ENCODE assay signal across 12 mouse cellular contexts in the genomic region with DNA sequence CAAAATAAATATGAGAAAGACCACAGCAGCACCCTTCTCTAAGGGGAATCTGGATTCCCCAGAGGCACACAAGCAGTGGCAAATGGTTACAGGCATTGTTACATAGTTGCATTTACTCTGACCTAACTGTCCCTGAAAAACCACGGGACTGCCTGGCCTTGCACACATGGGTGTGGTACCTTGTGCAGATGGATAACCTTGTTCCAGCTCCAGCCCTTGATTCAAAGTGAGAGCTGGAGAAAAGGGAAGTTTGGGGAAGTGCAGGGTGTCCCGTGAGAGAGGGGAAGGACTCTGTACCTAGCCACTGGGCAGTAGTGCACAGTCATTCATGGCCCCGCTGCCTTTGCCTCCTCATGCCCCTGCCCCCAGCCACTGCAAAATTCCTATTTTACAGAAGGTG. TPM values are rescaled to one million over a fixed set of nuclear protein-coding genes. Genes with fewer than 3 reads are reported as not detected.
DNase-seq lines count a peak whose midpoint lies in the region; ATAC-seq and TF ChIP-seq lines count a peak whose summit lies in the region.
"Had no signal": no experiment of that assay in that cellular context is flagged by ENCODE, and none has a peak within 500 bp of the region (broad histone marks: within the 10 kb centered on the region; RNA-seq: fewer than 3 reads in every experiment).

No protein-coding gene starts in this region.

- no peaks in the 10 kb centered on the region for H3K9me3 ChIP-seq in kidney, postnatal 0 days (replicated peaks; ENCODE audit: low read length)

- H3K4me2 ChIP-seq in kidney, postnatal 0 days (ENCODE audit: low read length) = peak overlapping the region; percentile 77

- no peaks in the 10 kb centered on the region for H3K36me3 ChIP-seq in kidney, postnatal 0 days (ENCODE audit: insufficient read depth, low read length)

- H3K27me3 ChIP-seq in kidney, postnatal 0 days (ENCODE audit: insufficient read depth, low read length) = peaks cover 4% of the 10 kb centered on the region; the same call in 1 of the 2 replicates
- H3K27me3 ChIP-seq: Patski had no signal

- peak overlapping the region; percentile 47; the same call in 1 of the 2 replicates for H3K27ac ChIP-seq in kidney, postnatal 0 days
- peak overlapping the region; percentile 53; the same call in 1 of the 2 replicates for H3K27ac ChIP-seq in brown adipose tissue, adult 24 weeks (replicated peaks; ENCODE audit: low read depth, low read length)

- 42% methylated on average over 3 of the region's 3 CpGs for WGBS in kidney, postnatal 0 days

- no peak for DNase-seq in kidney, postnatal 0 days (ENCODE audit: low spot score)
- DNase-seq in kidney, postnatal 10 days = no peak
- DNase-seq in layer of hippocampus, postnatal 25 days (ENCODE audit: extremely low spot score in 1 of 2, low spot score in 1 of 2) = no peak
- DNase-seq in ovary, adult 18-20 months (ENCODE audit: low spot score) = no peak
- no peak for DNase-seq in left cerebral cortex, adult 11 months (ENCODE audit: low spot score)
- DNase-seq: cerebellum, adult 9-10 months; kidney, adult 18-20 months; midbrain, embryonic 14.5 days had no signal

- H3K4me3 ChIP-seq in kidney, postnatal 0 days (replicated peaks; ENCODE audit: low read depth, low read length) = no peak overlapping the region
- peak overlapping the region; percentile 17; the same call in 1 of the 2 replicates for H3K4me3 ChIP-seq in brown adipose tissue, adult 24 weeks (ENCODE audit: insufficient read depth, low read depth, low read length)

- peaks cover 41% of the 10 kb centered on the region for H3K4me1 ChIP-seq in kidney, postnatal 0 days (replicated peaks; ENCODE audit: insufficient read depth, low read length)
- H3K4me1 ChIP-seq in brown adipose tissue, adult 24 weeks (ENCODE audit: control insufficient read depth, insufficient read depth, insufficient read length, low read length) = peaks cover 43% of the 10 kb centered on the region

- ATAC-seq in kidney, postnatal 0 days (replicated peaks; ENCODE audit: low FRiP score, low read depth) = no peak
- ATAC-seq in granulocyte monocyte progenitor cell, adult 5-6 weeks (replicated peaks; ENCODE audit: poor library complexity, severe bottlenecking) = peak; percentile 53
- ATAC-seq in megakaryocyte, adult 5-6 weeks (ENCODE audit: poor library complexity, severe bottlenecking) = peak; percentile 52

- no peak for TF ChIP-seq CTCF in kidney, postnatal 0 days (IDR thresholded peaks at IDR 0.05; ENCODE audit: low read depth)

- no peak overlapping the region for H3K9ac ChIP-seq in kidney, postnatal 0 days (ENCODE audit: low read depth, low read length)

RNA-seq across cellular contexts. Expression of a gene that starts 2.4 kb away (rescaled TPM):
- 116 and 133 TPM in 2 replicates for polyA plus RNA-seq in kidney, postnatal 0 days (2015; fragmentation: Nextera tagmentation; extraction: Ambion mirVana)
- 17.9 and 18.3 TPM in 2 replicates for polyA plus RNA-seq in brown adipose tissue, adult 24 weeks (2012; ENCODE audit: insufficient read depth, insufficient read length, missing spikeins)
- 10.1 and 15.3 TPM in 2 replicates for total RNA-seq in granulocyte monocyte progenitor cell, adult 5-6 weeks (2014; fragmentation: Nextera tagmentation)
- 15.6 and 21.7 TPM in 2 replicates for total RNA-seq in granulocyte monocyte progenitor cell, adult 5-6 weeks (2017)
- total RNA-seq in megakaryocyte, adult 5-6 weeks (2015) = 321 and 326 TPM in 2 replicates
- 505 and 532 TPM in 2 replicates for total RNA-seq in megakaryocyte, adult 5-6 weeks (2017)
- 1 to 10 TPM; 3.1 to 3.8 TPM for total RNA-seq in layer of hippocampus, postnatal 25 days (2021)

Comparison
In these comparisons a context has a peak if more than half of its experiments do, and no peak if none do; other contexts are left out.
1. RNA of a gene that starts 2.4 kb away (total RNA-seq): 321 to 532 TPM in megakaryocyte, adult 5-6 weeks; 10.1 to 21.7 TPM in granulocyte monocyte progenitor cell, adult 5-6 weeks and 3.1 to 3.8 TPM in layer of hippocampus, postnatal 25 days; every median in the first group is over 10 times any median in the second.